Mouse (Mus musculus): ENCODE measurements at regions not wholly inside any gene's neighbourhood (a gene's known extent, or its start where the extent isn't known, plus 50 kb on each side); places are given as distances from the start of the nearest gene placed in this dataset.

- ATAC-seq, result no peak
- 36% methylated on average over 7 of the region's 7 CpGs for WGBS
- H3K36me3 ChIP-seq (ENCODE audit: insufficient read depth, low read length), result no peaks in the 10 kb centered on the region
- no peak for DNase-seq (ENCODE audit: low spot score)
- H3K27ac ChIP-seq (ENCODE audit: low read length), result no peak overlapping the region
- TF ChIP-seq CTCF (IDR thresholded peaks at IDR 0.05), result no peak
- no peak for TF ChIP-seq EP300 (IDR thresholded peaks at IDR 0.05)
- no peaks in the 10 kb centered on the region for H3K4me1 ChIP-seq (ENCODE audit: insufficient read depth, low read depth, low read length)
- H3K9me3 ChIP-seq (ENCODE audit: low read length), result no peaks in the 10 kb centered on the region
- no peaks in the 10 kb centered on the region for H3K27me3 ChIP-seq (replicated peaks; ENCODE audit: insufficient read depth, low read length)
- no peak overlapping the region for H3K9ac ChIP-seq (replicated peaks; ENCODE audit: low read depth)
- H3K4me2 ChIP-seq (replicated peaks; ENCODE audit: low read depth, low read length), result no peak overlapping the region
- H3K4me3 ChIP-seq (ENCODE audit: low read depth, low read length), result no peak overlapping the region
Observed at GRCm38 (mm10) chr13:70019999-70020838, 218.0 kb downstream of the Med10 start.

- Histone ChIP-seq H3K27me3 (replicated peaks; ENCODE audit: insufficient read depth, low read length) (no peaks in the 10 kb centered on the region), H3K4me1 (ENCODE audit: insufficient read depth, low read depth, low read length) (no peaks in the 10 kb centered on the region), H3K9ac (replicated peaks; ENCODE audit: low read depth) (no peak overlapping the region), H3K9me3 (ENCODE audit: low read length) (no peaks in the 10 kb centered on the region), H3K27ac (ENCODE audit: low read length) (no peak overlapping the region), H3K4me3 (ENCODE audit: low read depth, low read length) (no peak overlapping the region), H3K4me2 (replicated peaks; ENCODE audit: low read depth, low read length) (no peak overlapping the region), H3K36me3 (ENCODE audit: insufficient read depth, low read length) (no peaks in the 10 kb centered on the region)
- TF ChIP-seq CTCF (IDR thresholded peaks at IDR 0.05), result no peak
- TF ChIP-seq EP300 (IDR thresholded peaks at IDR 0.05), result no peak
- WGBS, result 84% methylated on average over 6 of the region's 6 CpGs
- DNase-seq (ENCODE audit: low spot score) (no peak), ATAC-seq (no peak)
Observed at GRCm38 (mm10) chr13:70033249-70033648, 231.1 kb downstream of the Med10 start.

- no peaks in the 10 kb centered on the region for H3K27me3 ChIP-seq (replicated peaks; ENCODE audit: insufficient read depth, low read length)
- no peak overlapping the region for H3K4me2 ChIP-seq (replicated peaks; ENCODE audit: low read depth, low read length)
- no peaks in the 10 kb centered on the region for H3K4me1 ChIP-seq (ENCODE audit: insufficient read depth, low read depth, low read length)
- ATAC-seq, result no peak
- no peak overlapping the region for H3K9ac ChIP-seq (replicated peaks; ENCODE audit: low read depth)
- TF ChIP-seq EP300 (IDR thresholded peaks at IDR 0.05) (no peak), CTCF (IDR thresholded peaks at IDR 0.05) (no peak)
- no peak overlapping the region for H3K27ac ChIP-seq (ENCODE audit: low read length)
- no peak overlapping the region for H3K4me3 ChIP-seq (ENCODE audit: low read depth, low read length)
- no peaks in the 10 kb centered on the region for H3K9me3 ChIP-seq (ENCODE audit: low read length)
- H3K36me3 ChIP-seq (ENCODE audit: insufficient read depth, low read length), result no peaks in the 10 kb centered on the region
- DNase-seq (ENCODE audit: low spot score), result no peak
- 61% methylated on average over 4 of the region's 4 CpGs for WGBS
Observed at GRCm38 (mm10) chr13:70033763-70034162, 231.6 kb downstream of the Med10 start.

DNA sequence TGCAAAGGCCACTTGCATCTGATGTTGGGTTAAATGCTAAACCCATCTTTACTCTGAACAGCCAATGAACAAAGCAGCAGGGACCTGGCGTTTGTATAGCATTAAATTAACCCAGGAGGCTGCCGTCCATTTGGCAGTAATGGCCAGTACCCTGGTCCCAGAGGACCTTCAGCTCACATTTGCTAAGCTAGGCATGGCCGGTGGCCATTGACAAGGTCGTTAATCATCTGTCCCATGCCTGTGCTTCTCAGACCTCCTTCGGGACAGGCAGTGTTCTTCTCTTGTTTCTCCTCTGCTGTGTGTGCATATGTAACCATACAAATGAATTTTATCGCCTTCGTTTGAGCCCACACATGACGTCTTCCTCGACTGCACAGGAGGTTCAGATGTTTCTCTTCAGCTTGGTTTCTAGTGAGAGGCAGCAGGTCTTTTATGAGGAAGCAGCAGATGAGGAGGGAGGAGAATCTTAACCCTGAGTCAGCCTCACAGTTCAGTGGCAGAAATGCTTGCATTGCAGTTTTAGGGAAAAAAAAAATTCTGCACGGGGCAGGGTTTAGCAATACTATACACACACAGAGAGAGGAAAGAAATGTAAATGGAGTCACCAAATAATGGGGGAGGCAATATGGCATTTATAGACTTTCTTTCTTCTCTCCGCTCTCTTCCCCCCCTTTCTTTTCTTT is 235.9 kb downstream of the Med10 start:
- WGBS, result 42% methylated on average over 11 of the region's 11 CpGs
- ATAC-seq (no peak), DNase-seq (ENCODE audit: low spot score) (no peak)
- Histone ChIP-seq H3K4me2 (replicated peaks; ENCODE audit: low read depth, low read length) (no peak overlapping the region), H3K4me3 (ENCODE audit: low read depth, low read length) (no peak overlapping the region), H3K27ac (ENCODE audit: low read length) (no peak overlapping the region), H3K9ac (replicated peaks; ENCODE audit: low read depth) (no peak overlapping the region), H3K4me1 (ENCODE audit: insufficient read depth, low read depth, low read length) (no peaks in the 10 kb centered on the region), H3K36me3 (ENCODE audit: insufficient read depth, low read length) (no peaks in the 10 kb centered on the region), H3K27me3 (replicated peaks; ENCODE audit: insufficient read depth, low read length) (no peaks in the 10 kb centered on the region), H3K9me3 (ENCODE audit: low read length) (no peaks in the 10 kb centered on the region)
- TF ChIP-seq EP300 (IDR thresholded peaks at IDR 0.05) (no peak), CTCF (IDR thresholded peaks at IDR 0.05) (no peak)

DNA sequence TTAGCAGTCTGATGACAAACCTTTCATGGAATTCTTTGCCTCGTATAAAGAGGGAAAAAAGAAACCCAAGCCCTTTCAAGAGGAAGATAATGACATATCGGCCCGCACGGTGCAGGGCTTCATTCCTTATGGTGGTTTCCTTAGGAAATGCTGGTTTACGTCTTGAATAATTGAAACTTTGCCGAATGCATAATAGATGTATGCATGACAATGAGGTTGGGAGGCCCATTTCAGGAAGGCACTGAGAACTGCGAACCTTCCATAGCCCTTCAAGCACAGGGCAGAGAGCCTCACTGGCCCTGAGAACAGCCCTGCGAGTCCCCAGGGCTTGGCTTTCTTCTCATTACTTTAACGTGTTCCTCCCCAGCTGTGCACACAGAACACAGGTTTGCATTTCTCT is 255.7 kb downstream of the Med10 start:
- ATAC-seq (no peak), DNase-seq (ENCODE audit: low spot score) (no peak)
- WGBS, result 74% methylated on average over 9 of the region's 9 CpGs
- Histone ChIP-seq H3K9ac (replicated peaks; ENCODE audit: low read depth) (no peak overlapping the region), H3K9me3 (ENCODE audit: low read length) (no peaks in the 10 kb centered on the region), H3K4me1 (ENCODE audit: insufficient read depth, low read depth, low read length) (no peaks in the 10 kb centered on the region), H3K27ac (ENCODE audit: low read length) (no peak overlapping the region), H3K27me3 (replicated peaks; ENCODE audit: insufficient read depth, low read length) (no peaks in the 10 kb centered on the region), H3K36me3 (ENCODE audit: insufficient read depth, low read length) (no peaks in the 10 kb centered on the region), H3K4me2 (replicated peaks; ENCODE audit: low read depth, low read length) (no peak overlapping the region), H3K4me3 (ENCODE audit: low read depth, low read length) (no peak overlapping the region)
- TF ChIP-seq EP300 (IDR thresholded peaks at IDR 0.05) (no peak), CTCF (IDR thresholded peaks at IDR 0.05) (no peak)

- ATAC-seq, result no peak
- DNase-seq (ENCODE audit: low spot score), result no peak
- Histone ChIP-seq H3K27me3 (replicated peaks; ENCODE audit: insufficient read depth, low read length) (no peaks in the 10 kb centered on the region), H3K4me2 (replicated peaks; ENCODE audit: low read depth, low read length) (no peak overlapping the region), H3K36me3 (ENCODE audit: insufficient read depth, low read length) (no peaks in the 10 kb centered on the region), H3K9me3 (ENCODE audit: low read length) (no peaks in the 10 kb centered on the region), H3K4me3 (ENCODE audit: low read depth, low read length) (no peak overlapping the region), H3K9ac (replicated peaks; ENCODE audit: low read depth) (no peak overlapping the region), H3K27ac (ENCODE audit: low read length) (no peak overlapping the region), H3K4me1 (ENCODE audit: insufficient read depth, low read depth, low read length) (no peaks in the 10 kb centered on the region)
- 77% methylated on average over 13 of the region's 13 CpGs for WGBS
- TF ChIP-seq CTCF (IDR thresholded peaks at IDR 0.05) (no peak), EP300 (IDR thresholded peaks at IDR 0.05) (no peak)
Observed at GRCm38 (mm10) chr13:70061363-70061945, 259.3 kb downstream of the Med10 start.

Measured in lung, postnatal 0 days (tissue).